Mouse (Mus musculus) forebrain, embryonic 12.5 days (tissue): Measurements from ENCODE around the gene Zfp442. TPM values are rescaled to one million over a fixed set of nuclear protein-coding genes. Genes with fewer than 3 reads are reported as not detected.

Experiments
- polyA plus RNA-seq: library from polyadenylated mRNA; unstranded; fragments of >200 nt; fragmentation: Nextera tagmentation; extraction: Ambion mirVana; gene quantifications from 2 replicates; pipeline ENCODE4 v1.2.1, GENCODE M21; 2016

Zfp442 gene
- polyA plus RNA-seq, 1 experiment from 2014 or later = 8.7 TPM

Other genes with a start within 250 kb of the Zfp442 start
- 10.6 and 10.8 TPM in 2 replicates for gene Zfp937, start 233.4 kb downstream of the Zfp442 start, polyA plus RNA-seq
- gene Gm21994, start 195.9 kb downstream of the Zfp442 start, polyA plus RNA-seq = 3.3 and 3.4 TPM in 2 replicates
- not detected in 2 replicates for gene Gm14124, start 194.0 kb downstream of the Zfp442 start, polyA plus RNA-seq
- gene Gm10130, start 127.8 kb downstream of the Zfp442 start, polyA plus RNA-seq = 3.3 TPM in 1 of 2 replicates, not detected in the other
- gene 3300002I08Rik, start 88.7 kb downstream of the Zfp442 start, polyA plus RNA-seq = 12.2 and 13.1 TPM in 2 replicates
- not detected in 2 replicates for gene Zfp345, start 33.6 kb upstream of the Zfp442 start, polyA plus RNA-seq
- gene Cst7, start 118.9 kb upstream of the Zfp442 start, polyA plus RNA-seq = 0.19 and 0.35 TPM in 2 replicates
- 35.7 and 36.4 TPM in 2 replicates for gene Apmap, start 157.1 kb upstream of the Zfp442 start, polyA plus RNA-seq
- gene Acss1, start 217.0 kb upstream of the Zfp442 start, polyA plus RNA-seq = 43.4 and 54.8 TPM in 2 replicates
- gene Vsx1, start 237.9 kb upstream of the Zfp442 start, polyA plus RNA-seq = 0.06 and 0.11 TPM in 2 replicates